Mouse (Mus musculus): ENCODE results near the gene Tmem183a. TPM values are rescaled to one million over a fixed set of nuclear protein-coding genes. Genes with fewer than 3 reads are reported as not detected.

Gene Tmem183a
- total and polyA plus RNA-seq, 3 experiments: 54.2 to 131 (median 82.7) TPM

- Histone ChIP-seq H3K79me2 (ENCODE audit: control insufficient read depth, insufficient read depth, low read length, poor library complexity) (no peaks in the 10 kb centered on the region), H3K27ac (ENCODE audit: control insufficient read depth, low read depth, low read length) (no peak overlapping the region), H3K27me3 (ENCODE audit: control insufficient read depth in 1 of 2, insufficient read depth in 2 of 2, low read length in 2 of 2) (peaks cover 0 to 4% of the 10 kb centered on the region in 2 experiments), H3K9me3 (replicated peaks; ENCODE audit: insufficient read depth, low read length) (no peaks in the 10 kb centered on the region), H3K36me3 (ENCODE audit: control insufficient read depth in 1 of 2, insufficient read depth in 2 of 2, low read length in 2 of 2) (peaks cover 0 to 9% of the 10 kb centered on the region in 2 experiments; a peak in 2 of 4 replicates), H3K4me3 (ENCODE audit: control insufficient read depth in 1 of 2, insufficient read depth in 1 of 2, low read depth in 2 of 2, low read length in 2 of 2) (no peak overlapping the region), H3K9ac (ENCODE audit: control insufficient read depth, low read depth, low read length, poor library complexity, severe bottlenecking) (no peak overlapping the region), H3K4me1 (ENCODE audit: control insufficient read depth in 1 of 2, insufficient read depth in 2 of 2, low read length in 2 of 2) (peaks cover 4 to 11% of the 10 kb centered on the region in 2 experiments; a peak in 3 of 4 replicates)
- no peak for DNase-seq (ENCODE audit: low read depth, low spot score)
- TF ChIP-seq SMC3 (IDR thresholded peaks at IDR 0.05; ENCODE audit: low read depth, low read length): no peak
- TF ChIP-seq POLR2AphosphoS5 (IDR thresholded peaks at IDR 0.05; ENCODE audit: borderline replicate concordance, low read depth, low read length): no peak
- no peak for TF ChIP-seq ELF1 (IDR thresholded peaks at IDR 0.05; ENCODE audit: low read depth, low read length)
- TF ChIP-seq UBTF (IDR thresholded peaks at IDR 0.05; ENCODE audit: borderline replicate concordance, insufficient read depth, low read depth, low read length): no peak
- TF ChIP-seq MEF2A (IDR thresholded peaks at IDR 0.05; ENCODE audit: extremely low read depth, insufficient replicate concordance, low read depth, low read length, poor library complexity, severe bottlenecking): no peak
- no peak for TF ChIP-seq MYC (IDR thresholded peaks at IDR 0.05; ENCODE audit: low read depth, low read length)
- TF ChIP-seq KAT2A (conservative IDR thresholded peaks at IDR 0.05; ENCODE audit: low read depth, low read length): no peak
- no peak for TF ChIP-seq CHD2 (IDR thresholded peaks at IDR 0.05; ENCODE audit: low read length)
- no peak for TF ChIP-seq ETS1 (IDR thresholded peaks at IDR 0.05; ENCODE audit: low read depth, low read length)
- TF ChIP-seq CHD1 (IDR thresholded peaks at IDR 0.05; ENCODE audit: low read depth, low read length): no peak
- TF ChIP-seq ZC3H11A (IDR thresholded peaks at IDR 0.05; ENCODE audit: low read depth, low read length): no peak
- no peak for TF ChIP-seq USF1 (IDR thresholded peaks at IDR 0.05; ENCODE audit: low read depth, low read length)
- no peak for TF ChIP-seq CTCF (IDR thresholded peaks at IDR 0.05 in 2 of 3, conservative IDR thresholded peaks at IDR 0.05 in 1 of 3; ENCODE audit: control insufficient read depth in 1 of 3, insufficient read depth in 1 of 3, low read depth in 2 of 3, low read length in 3 of 3, poor library complexity in 1 of 3, severe bottlenecking in 1 of 3)
- TF ChIP-seq MYB (IDR thresholded peaks at IDR 0.05; ENCODE audit: low read depth, low read length): no peak
These were observed 63.0 kb downstream of the Tmem183a start for GRCm38 (mm10) chr1:134298636-134299411.

DNA sequence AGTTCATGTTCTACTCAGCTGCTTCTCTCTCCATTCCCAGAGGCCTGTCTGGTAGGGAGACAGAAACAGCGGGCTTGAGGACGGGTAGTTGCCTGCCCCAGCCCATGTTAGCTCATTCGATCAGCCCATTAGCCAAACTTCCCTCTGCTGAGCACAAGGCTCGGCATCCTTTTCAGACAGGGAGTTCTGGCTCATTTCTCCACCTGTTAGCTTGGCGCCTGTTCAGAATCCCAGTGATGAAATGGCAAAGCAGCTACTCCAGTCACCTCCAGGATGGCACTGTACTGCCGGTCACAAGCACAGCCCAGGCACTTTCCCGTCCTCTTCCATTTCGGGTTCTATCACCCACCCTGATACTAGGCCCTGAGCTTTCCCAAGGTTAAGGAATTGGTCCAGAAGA lies 64.5 kb downstream of the Tmem183a start:
- Histone ChIP-seq H3K9me3 (replicated peaks; ENCODE audit: insufficient read depth, low read length) (no peaks in the 10 kb centered on the region), H3K4me3 (ENCODE audit: control insufficient read depth in 1 of 2, insufficient read depth in 1 of 2, low read depth in 2 of 2, low read length in 2 of 2) (no peak overlapping the region), H3K27ac (ENCODE audit: control insufficient read depth, low read depth, low read length) (no peak overlapping the region), H3K27me3 (ENCODE audit: control insufficient read depth in 1 of 2, insufficient read depth in 2 of 2, low read length in 2 of 2) (peaks cover 0 to 4% of the 10 kb centered on the region in 2 experiments), H3K36me3 (ENCODE audit: control insufficient read depth in 1 of 2, insufficient read depth in 2 of 2, low read length in 2 of 2) (peaks cover 0 to 1% of the 10 kb centered on the region in 2 experiments; a peak in 2 of 4 replicates), H3K79me2 (ENCODE audit: control insufficient read depth, insufficient read depth, low read length, poor library complexity) (no peaks in the 10 kb centered on the region), H3K9ac (ENCODE audit: control insufficient read depth, low read depth, low read length, poor library complexity, severe bottlenecking) (no peak overlapping the region), H3K4me1 (ENCODE audit: control insufficient read depth in 1 of 2, insufficient read depth in 2 of 2, low read length in 2 of 2) (peaks cover 0 to 1% of the 10 kb centered on the region in 2 experiments; a peak in 2 of 4 replicates)
- DNase-seq (ENCODE audit: low read depth, low spot score): no peak
- TF ChIP-seq UBTF (IDR thresholded peaks at IDR 0.05; ENCODE audit: borderline replicate concordance, insufficient read depth, low read depth, low read length): no peak
- TF ChIP-seq USF1 (IDR thresholded peaks at IDR 0.05; ENCODE audit: low read depth, low read length): no peak
- no peak for TF ChIP-seq KAT2A (conservative IDR thresholded peaks at IDR 0.05; ENCODE audit: low read depth, low read length)
- no peak for TF ChIP-seq CTCF (IDR thresholded peaks at IDR 0.05 in 2 of 3, conservative IDR thresholded peaks at IDR 0.05 in 1 of 3; ENCODE audit: control insufficient read depth in 1 of 3, insufficient read depth in 1 of 3, low read depth in 2 of 3, low read length in 3 of 3, poor library complexity in 1 of 3, severe bottlenecking in 1 of 3)
- no peak for TF ChIP-seq POLR2AphosphoS2 (IDR thresholded peaks at IDR 0.05; ENCODE audit: low read length)
- TF ChIP-seq ZKSCAN1 (IDR thresholded peaks at IDR 0.05; ENCODE audit: low read depth, low read length): no peak
- no peak for TF ChIP-seq EP300 (IDR thresholded peaks at IDR 0.05; ENCODE audit: low read depth in 1 of 2, low read length in 2 of 2)
- no peak for TF ChIP-seq POLR2AphosphoS5 (IDR thresholded peaks at IDR 0.05; ENCODE audit: borderline replicate concordance, low read depth, low read length)

Other genes starting within 250 kb of the Tmem183a start
- not detected in 2 replicates for gene Chil1, start 179.8 kb downstream of the Tmem183a start, total RNA-seq (2012; rRNA removed)
- not detected for gene Chil1, start 179.8 kb downstream of the Tmem183a start, polyA plus RNA-seq (2012; ENCODE audit: insufficient read depth in 1 of 2, insufficient read length in 2 of 2, low read depth in 1 of 2, low replicate concordance in 2 of 2, missing spikeins in 1 of 2)
- gene Mybph, start 168.5 kb downstream of the Tmem183a start, total RNA-seq (2012; rRNA removed): not detected in 2 replicates
- gene Mybph, start 168.5 kb downstream of the Tmem183a start, polyA plus RNA-seq (2012; ENCODE audit: insufficient read depth in 1 of 2, insufficient read length in 2 of 2, low read depth in 1 of 2, low replicate concordance in 2 of 2, missing spikeins in 1 of 2): not detected
- gene Adora1, start 126.5 kb downstream of the Tmem183a start, total RNA-seq (2012; rRNA removed): 0.03 TPM in 1 of 2 replicates, not detected in the other
- not detected for gene Adora1, start 126.5 kb downstream of the Tmem183a start, polyA plus RNA-seq (2012; ENCODE audit: insufficient read depth in 1 of 2, insufficient read length in 2 of 2, low read depth in 1 of 2, low replicate concordance in 2 of 2, missing spikeins in 1 of 2)
- not detected in 2 replicates for gene Myog, start 72.0 kb downstream of the Tmem183a start, total RNA-seq (2012; rRNA removed)
- gene Myog, start 72.0 kb downstream of the Tmem183a start, polyA plus RNA-seq (2012; ENCODE audit: insufficient read depth in 1 of 2, insufficient read length in 2 of 2, low read depth in 1 of 2, low replicate concordance in 2 of 2, missing spikeins in 1 of 2): not detected
- not detected in 2 replicates for gene Ppfia4, start 29.1 kb downstream of the Tmem183a start, total RNA-seq (2012; rRNA removed)
- gene Ppfia4, start 29.1 kb downstream of the Tmem183a start, polyA plus RNA-seq (2012; ENCODE audit: insufficient read depth in 1 of 2, insufficient read length in 2 of 2, low read depth in 1 of 2, low replicate concordance in 2 of 2, missing spikeins in 1 of 2): under 1 TPM in 1 of 2 experiments, not detected in 1; 0.11 TPM
- gene 4933406M09Rik, start 24.0 kb upstream of the Tmem183a start, total RNA-seq (2012; rRNA removed): not detected in 2 replicates
- not detected for gene 4933406M09Rik, start 24.0 kb upstream of the Tmem183a start, polyA plus RNA-seq (2012; ENCODE audit: insufficient read depth in 1 of 2, insufficient read length in 2 of 2, low read depth in 1 of 2, low replicate concordance in 2 of 2, missing spikeins in 1 of 2)
- gene Cyb5r1, start 43.6 kb upstream of the Tmem183a start, total RNA-seq (2012; rRNA removed): 18.8 and 35.8 TPM in 2 replicates
- gene Cyb5r1, start 43.6 kb upstream of the Tmem183a start, polyA plus RNA-seq (2012; ENCODE audit: insufficient read depth in 1 of 2, insufficient read length in 2 of 2, low read depth in 1 of 2, low replicate concordance in 2 of 2, missing spikeins in 1 of 2): 10 to 100 TPM in 1 of 2 experiments, not detected in 1; 94.8 TPM
- gene Adipor1, start 53.4 kb upstream of the Tmem183a start, total RNA-seq (2012; rRNA removed): 55.2 and 57.6 TPM in 2 replicates
- 100 to 1,000 TPM in 1 of 2 experiments, 10 to 100 TPM in 1; 94.1 to 109 TPM for gene Adipor1, start 53.4 kb upstream of the Tmem183a start, polyA plus RNA-seq (2012; ENCODE audit: insufficient read depth in 1 of 2, insufficient read length in 2 of 2, low read depth in 1 of 2, low replicate concordance in 2 of 2, missing spikeins in 1 of 2)
- gene Klhl12, start 93.6 kb upstream of the Tmem183a start, total RNA-seq (2012; rRNA removed): 21.8 and 26.4 TPM in 2 replicates
- 10 to 100 TPM in 1 of 2 experiments, not detected in 1; 20.8 TPM for gene Klhl12, start 93.6 kb upstream of the Tmem183a start, polyA plus RNA-seq (2012; ENCODE audit: insufficient read depth in 1 of 2, insufficient read length in 2 of 2, low read depth in 1 of 2, low replicate concordance in 2 of 2, missing spikeins in 1 of 2)
- 18.5 and 21.5 TPM in 2 replicates for gene Rabif, start 132.7 kb upstream of the Tmem183a start, total RNA-seq (2012; rRNA removed)
- gene Rabif, start 132.7 kb upstream of the Tmem183a start, polyA plus RNA-seq (2012; ENCODE audit: insufficient read depth in 1 of 2, insufficient read length in 2 of 2, low read depth in 1 of 2, low replicate concordance in 2 of 2, missing spikeins in 1 of 2): 10 to 100 TPM in 1 of 2 experiments, not detected in 1; 21.8 TPM
- 0.08 TPM in 1 of 2 replicates, not detected in the other for gene Mgat4e, start 187.7 kb upstream of the Tmem183a start, total RNA-seq (2012; rRNA removed)
- gene Mgat4e, start 187.7 kb upstream of the Tmem183a start, polyA plus RNA-seq (2012; ENCODE audit: insufficient read depth in 1 of 2, insufficient read length in 2 of 2, low read depth in 1 of 2, low replicate concordance in 2 of 2, missing spikeins in 1 of 2): under 1 TPM in 1 of 2 experiments, not detected in 1; 0.17 TPM
- 25.5 and 37.7 TPM in 2 replicates for gene Kdm5b, start 198.2 kb upstream of the Tmem183a start, total RNA-seq (2012; rRNA removed)
- 10 to 100 TPM; 31.8 to 48.6 TPM for gene Kdm5b, start 198.2 kb upstream of the Tmem183a start, polyA plus RNA-seq (2012; ENCODE audit: insufficient read depth in 1 of 2, insufficient read length in 2 of 2, low read depth in 1 of 2, low replicate concordance in 2 of 2, missing spikeins in 1 of 2)

All from MEL (cell line).